Mouse (Mus musculus) liver, embryonic 14.5 days (tissue): ENCODE results near the gene Tor1aip1. TPM values are rescaled to one million over a fixed set of nuclear protein-coding genes. Genes with fewer than 3 reads are reported as not detected.

Experiments
- ATAC-seq: fragments of 200-750 bp; cut with Nextera tagmentation; 2 replicates; pipeline ENCODE4 v1.8.0; 2017; ENCODE audit warnings: moderate number of reproducible peaks, mild to moderate bottlenecking, moderate library complexity; ENCODE audit not compliant: insufficient read depth
- DNase-seq, 3 experiments: peaks; one replicate each; pipeline ENCODE4 v3.0.0-alpha.2; 2012 to 2013; ENCODE audit warnings: low read depth in 3 of 3, low spot score in 3 of 3
- H3K27ac ChIP-seq: fragments of 300-500 bp; sonication (generic); 2 replicates; pipeline ENCODE4 v1.5.1; 2014; ENCODE audit warnings: moderate library complexity, mild to moderate bottlenecking, control low read depth, inconsistent platforms
- H3K27me3 ChIP-seq: fragments of 300-500 bp; sonication (generic); 2 replicates; pipeline ENCODE4 v1.6.1; 2014; ENCODE audit warnings: mild to moderate bottlenecking, low read length, moderate library complexity; ENCODE audit not compliant: control insufficient read depth, insufficient read depth
- H3K36me3 ChIP-seq: fragments of 300-500 bp; sonication (generic); replicated peaks from 2 replicates; pipeline ENCODE4 v1.6.1; 2014; ENCODE audit warnings: low read depth; ENCODE audit not compliant: control insufficient read depth, insufficient read depth
- H3K4me1 ChIP-seq, 2 experiments: fragments of 200-500 bp in 1 of 2; fragments of 300-500 bp in 1 of 2; sonication (generic) in 1 of 2; replicated peaks; 2 replicates each; pipeline ENCODE4 v1.6.1; 2012 to 2014; ENCODE audit warnings: antibody characterized with exemption in 1 of 2, inconsistent platforms in 1 of 2, low read length in 1 of 2; ENCODE audit not compliant: control insufficient read depth in 2 of 2, insufficient read depth in 2 of 2
- H3K4me2 ChIP-seq: fragments of 300-500 bp; sonication (generic); 2 replicates; pipeline ENCODE4 v1.6.1; 2014; ENCODE audit warnings: low read depth, mild to moderate bottlenecking, control low read depth, moderate library complexity
- H3K4me3 ChIP-seq, 2 experiments: fragments of 200-500 bp in 1 of 2; fragments of 300-500 bp in 1 of 2; sonication (generic) in 1 of 2; 2 replicates each; pipeline ENCODE4 v1.5.1; 2012 to 2014; ENCODE audit warnings: low read depth in 2 of 2, low read length in 2 of 2, mild to moderate bottlenecking in 2 of 2, control low read depth in 1 of 2, inconsistent platforms in 1 of 2, moderate library complexity in 1 of 2; ENCODE audit not compliant: insufficient read depth in 1 of 2
- H3K9ac ChIP-seq: fragments of 300-500 bp; sonication (generic); replicated peaks from 2 replicates; pipeline ENCODE4 v1.6.1; 2014; ENCODE audit warnings: mild to moderate bottlenecking, control low read depth, moderate library complexity
- H3K9me3 ChIP-seq: fragments of 300-500 bp; sonication (generic); 2 replicates; pipeline ENCODE4 v1.6.1; 2016; ENCODE audit warnings: low read length, mixed read lengths; ENCODE audit not compliant: control insufficient read depth
- CTCF ChIP-seq: IDR thresholded peaks from 2 replicates; pipeline ENCODE4 v1.5.1; 2016; ENCODE audit warnings: antibody characterized with exemption, low read depth, control low read depth
- EP300 ChIP-seq: IDR thresholded peaks from 2 replicates; pipeline ENCODE4 v1.6.1; 2016; ENCODE audit warnings: antibody characterized with exemption, low read depth
- WGBS: fragments of 180-500 bp; shearing (Covaris S2); extraction: QIAGEN DNeasy Blood & Tissue Kit; methylation state at CpG from one replicate; pipeline ENCODE4 v1.1.7; 2014; ENCODE audit not compliant: insufficient replicate concordance; 5-methylcytosine and 5-hydroxymethylcytosine counted together
- polyA plus RNA-seq, 2 experiments: library from polyadenylated mRNA; depleted of rRNA in 1 of 2; stranded (reverse) in 1 of 2; unstranded in 1 of 2; fragments of >200 nt; fragmentation: Nextera tagmentation in 1 of 2; extraction: Ambion mirVana in 1 of 2; gene quantifications; 2 replicates each; pipeline versions ENCODE4 v1.2.1 to v1.2.3; 2012 to 2014

Gene Tor1aip1
- polyA plus RNA-seq, 2 experiments: 6.4 to 20.9 TPM

DNA sequence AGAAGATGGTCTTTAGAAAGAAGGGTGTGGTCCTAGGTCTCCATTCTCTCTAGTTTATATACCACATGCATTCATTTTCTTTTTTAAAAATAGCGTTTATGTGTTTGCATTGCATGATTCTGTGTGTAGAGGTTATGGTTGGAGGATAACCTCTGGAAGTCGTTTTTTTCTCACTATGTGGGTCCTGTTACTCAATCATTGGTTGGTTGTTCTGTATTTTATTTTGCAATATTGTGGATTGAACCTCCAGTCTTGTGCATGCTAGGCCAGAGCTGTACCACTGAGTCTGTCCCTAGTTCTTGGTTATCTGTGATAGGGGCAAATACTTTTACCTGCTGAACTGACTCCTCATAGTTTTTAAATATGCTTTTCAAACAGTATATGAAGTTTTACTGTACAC lies 21.9 kb upstream of the Tor1aip1 start:
- Histone ChIP-seq H3K4me3 (no peak overlapping the region), H3K9ac (no peak overlapping the region), H3K27me3 (no peaks in the 10 kb centered on the region), H3K36me3 (peaks cover 57% of the 10 kb centered on the region), H3K9me3 (no peaks in the 10 kb centered on the region), H3K27ac (no peak overlapping the region), H3K4me1 (no peaks in the 10 kb centered on the region), H3K4me2 (no peak overlapping the region)
- DNase-seq (no peak), ATAC-seq (no peak)
- no peak for TF ChIP-seq EP300
- no peak for TF ChIP-seq CTCF
- 71% methylated on average over 2 of the region's 2 CpGs for WGBS

DNA sequence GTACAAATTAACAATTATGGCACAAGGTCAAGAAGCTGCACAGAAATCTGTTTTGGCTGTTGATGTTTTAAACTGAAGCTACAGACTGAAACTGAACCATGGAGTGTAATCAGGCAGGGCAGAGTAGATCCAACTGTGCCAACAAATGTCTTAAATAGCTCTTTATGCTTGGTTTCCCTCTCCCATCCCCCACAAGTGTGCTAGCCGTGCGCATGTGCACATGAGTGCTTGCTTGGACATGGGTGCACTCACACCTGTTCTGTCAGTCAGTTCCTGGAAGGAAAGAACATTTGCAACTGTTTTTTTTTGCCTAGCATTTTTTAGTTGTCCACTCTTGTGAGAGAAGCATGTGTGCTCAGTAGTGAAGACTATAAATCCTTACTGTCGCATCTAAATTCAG lies 10.4 kb upstream of the Tor1aip1 start:
- Histone ChIP-seq H3K9ac (no peak overlapping the region), H3K27ac (no peak overlapping the region), H3K27me3 (no peaks in the 10 kb centered on the region), H3K4me3 (no peak overlapping the region), H3K36me3 (peaks cover 71% of the 10 kb centered on the region), H3K4me1 (peaks cover 9 to 16% of the 10 kb centered on the region in 2 experiments), H3K4me2 (no peak overlapping the region), H3K9me3 (no peaks in the 10 kb centered on the region)
- TF ChIP-seq EP300 (no peak), CTCF (no peak)
- DNase-seq: no peak
- no peak for ATAC-seq
- WGBS: 89% methylated on average over 3 of the region's 3 CpGs

DNA sequence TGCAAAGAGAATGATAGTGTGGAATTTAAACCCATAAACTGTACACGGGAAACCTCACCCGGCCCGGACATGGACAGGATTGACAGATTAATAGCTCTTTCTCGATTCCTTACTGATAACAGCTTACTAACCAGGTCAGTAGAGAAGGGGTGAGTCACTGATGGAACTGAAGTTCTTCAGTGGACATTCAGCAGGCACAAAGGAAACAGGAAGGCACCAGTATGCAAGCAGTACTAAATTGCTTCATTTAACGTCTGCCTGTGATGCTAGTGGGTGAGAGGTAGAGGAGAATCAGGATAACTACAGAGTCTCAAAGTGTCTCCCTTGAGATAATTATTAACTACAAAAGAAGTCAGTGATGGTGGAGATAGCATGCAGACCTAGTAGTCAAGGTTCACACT lies 7.9 kb upstream of the Tor1aip1 start:
- Histone ChIP-seq H3K4me3 (no peak overlapping the region), H3K27me3 (no peaks in the 10 kb centered on the region), H3K4me1 (peaks cover 16 to 23% of the 10 kb centered on the region in 2 experiments), H3K9ac (no peak overlapping the region), H3K27ac (no peak overlapping the region), H3K4me2 (peak overlapping the region; percentile 20; the same call in 1 of the 2 replicates), H3K36me3 (peaks cover 47% of the 10 kb centered on the region), H3K9me3 (no peaks in the 10 kb centered on the region)
- TF ChIP-seq CTCF (no peak), EP300 (no peak)
- 52% methylated on average over 5 of the region's 5 CpGs for WGBS
- DNase-seq (no peak), ATAC-seq (no peak)

DNA sequence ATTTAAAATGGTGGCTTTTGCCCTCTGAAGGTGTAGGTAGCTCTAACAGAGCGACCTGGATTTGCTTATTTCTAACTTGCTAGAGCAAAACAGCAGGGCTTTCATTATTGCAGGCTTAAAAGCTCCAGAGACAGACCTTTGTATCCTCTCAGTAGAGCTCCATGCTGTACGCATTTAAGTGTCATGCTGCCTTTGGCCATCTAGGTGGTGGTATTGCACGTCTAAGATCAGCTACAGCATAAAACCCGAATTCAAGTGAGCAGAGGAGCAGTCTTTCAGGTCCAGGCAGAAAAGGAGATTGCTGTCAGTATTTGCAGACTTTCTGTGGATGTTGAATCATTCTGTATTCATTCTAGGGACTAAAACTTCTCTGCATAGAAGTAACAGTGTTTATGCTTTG lies 6.7 kb upstream of the Tor1aip1 start:
- Histone ChIP-seq H3K4me2 (peak overlapping the region; percentile 83), H3K36me3 (peaks cover 39% of the 10 kb centered on the region), H3K9ac (peak overlapping the region; percentile 4; the same call in 1 of the 2 replicates), H3K27me3 (no peaks in the 10 kb centered on the region), H3K27ac (no peak overlapping the region), H3K4me3 (0 out of 4 replicates have a peak overlapping the region, but pooled peaks of 1 of the 2 experiments have one; percentile 20), H3K9me3 (no peaks in the 10 kb centered on the region), H3K4me1 (peaks cover 16 to 28% of the 10 kb centered on the region in 2 experiments)
- TF ChIP-seq EP300 (no peak), CTCF (peak; percentile 73)
- WGBS: 26% methylated on average over 4 of the region's 4 CpGs
- no peak for ATAC-seq
- DNase-seq: peak; percentile 49 to 64 (median 58)

DNA sequence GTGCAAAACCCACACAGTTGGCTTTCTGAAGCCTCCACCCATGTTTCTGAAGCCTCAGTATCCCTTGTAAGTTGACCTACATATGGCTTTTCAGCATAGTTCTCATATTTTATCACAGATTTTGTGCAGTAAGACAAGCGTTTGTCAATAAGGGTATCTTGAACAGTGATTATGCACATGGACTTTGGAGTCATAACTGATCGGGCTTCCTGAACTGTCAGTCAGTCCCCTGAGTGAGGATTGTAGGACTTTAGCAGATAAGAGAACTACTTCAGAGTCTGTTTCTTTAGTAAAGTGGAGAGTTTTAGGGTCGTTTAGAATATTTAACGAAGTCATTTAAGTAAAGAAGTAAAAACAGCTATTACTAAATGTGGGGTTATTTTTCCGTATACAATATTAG lies 6.2 kb upstream of the Tor1aip1 start:
- 46% methylated on average over 5 of the region's 5 CpGs for WGBS
- no peaks in the 10 kb centered on the region for H3K27me3 ChIP-seq
- H3K27ac ChIP-seq: peak overlapping the region; percentile 49
- H3K9ac ChIP-seq: peak overlapping the region; percentile 66
- H3K9me3 ChIP-seq: no peaks in the 10 kb centered on the region
- peak overlapping the region; percentile 54 to 70; a peak in 3 of 4 replicates for H3K4me3 ChIP-seq
- no peak for DNase-seq
- ATAC-seq: no peak
- TF ChIP-seq EP300 (no peak), CTCF (no peak)
- H3K4me1 ChIP-seq: peaks cover 16 to 28% of the 10 kb centered on the region in 2 experiments
- peaks cover 34% of the 10 kb centered on the region for H3K36me3 ChIP-seq
- peak overlapping the region; percentile 83 for H3K4me2 ChIP-seq
